Mouse (Mus musculus): Measurements from ENCODE around the gene Aplf. TPM values are rescaled to one million over a fixed set of nuclear protein-coding genes. Genes with fewer than 3 reads are reported as not detected.

Aplf gene
- polyA plus RNA-seq (2016; fragmentation: Nextera tagmentation; extraction: Ambion mirVana) = 12.3 and 13.0 TPM in 2 replicates

DNA sequence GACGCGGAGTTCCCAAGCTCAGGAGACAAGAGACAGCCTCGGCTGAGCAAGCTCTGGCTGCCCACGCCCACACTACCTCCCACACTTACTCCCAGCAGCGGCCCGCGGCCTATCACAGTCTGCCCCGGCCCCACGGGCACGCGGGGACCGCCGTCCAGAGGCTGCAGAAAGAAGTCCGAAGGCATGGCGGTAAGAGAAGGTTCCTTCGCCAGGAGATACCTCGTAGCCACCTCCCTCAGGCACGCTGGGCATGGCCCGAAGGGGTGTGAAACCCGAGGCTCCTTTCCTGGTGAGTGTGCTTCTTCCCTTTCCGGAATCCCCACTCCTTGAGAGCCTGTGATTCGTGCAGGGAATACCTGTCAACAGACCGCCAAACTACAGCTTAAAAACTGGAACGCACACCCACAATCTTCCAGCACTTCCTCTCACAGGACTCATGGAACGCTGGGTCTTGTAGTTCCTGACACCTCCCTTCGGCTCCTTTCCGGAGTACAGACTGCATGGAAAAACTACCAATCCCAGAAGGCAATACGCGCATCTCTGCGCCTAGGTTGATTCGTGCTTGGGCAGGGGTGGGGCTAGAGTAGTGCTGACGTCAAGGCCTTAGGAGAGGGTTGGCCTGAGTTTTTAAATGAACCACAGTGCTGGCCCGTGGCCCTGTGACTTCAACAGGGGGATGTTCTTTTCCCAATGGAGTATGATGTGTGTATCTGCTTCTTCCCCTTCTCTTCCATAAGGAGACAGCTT, at the start of gene Aplf:
TSS of gene Aplf (minus strand) at position 423 of the 747 bp plus-strand sequence.
- peak within 1 kb of the TSS; percentile 75 for H3K4me3 ChIP-seq
- peak within 1 kb of the TSS; percentile 93 for H3K4me2 ChIP-seq (replicated peaks)
- WGBS = under 1% methylated on average over 33 of the region's 33 CpGs
- H3K27ac ChIP-seq = no peak within 1 kb of the TSS
- H3K4me1 ChIP-seq = peaks cover 17% of the 10 kb centered on the region
- no peaks in the 10 kb centered on the region for H3K9me3 ChIP-seq
- ATAC-seq (ENCODE audit: low FRiP score, low read depth) = peak; percentile 99
- H3K36me3 ChIP-seq = no peaks in the 10 kb centered on the region
- peak within 1 kb of the TSS; percentile 68 for H3K9ac ChIP-seq
- no peaks in the 10 kb centered on the region for H3K27me3 ChIP-seq (replicated peaks)

DNA sequence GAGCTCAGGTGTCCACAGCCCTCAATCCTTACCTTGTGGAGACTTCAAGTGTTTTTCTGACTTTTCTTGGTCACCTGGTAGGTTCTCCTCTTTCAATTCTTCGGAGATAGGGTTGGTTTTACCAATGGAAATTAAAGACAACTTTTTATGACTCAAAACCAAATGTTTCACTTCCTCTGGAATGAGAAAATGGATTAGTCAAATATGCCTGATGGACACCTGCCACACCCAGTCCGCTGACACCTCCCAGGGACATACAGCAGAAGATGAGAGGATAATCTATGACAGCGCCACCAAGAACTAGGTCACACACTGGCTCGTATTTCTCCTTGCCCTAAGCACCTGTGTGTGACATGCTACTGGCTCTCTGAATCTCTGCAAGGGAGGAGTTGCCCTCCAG, 42.1 kb upstream of the Aplf start:
- no peaks in the 10 kb centered on the region for H3K36me3 ChIP-seq
- no peak overlapping the region for H3K9ac ChIP-seq
- H3K27me3 ChIP-seq (replicated peaks) = no peaks in the 10 kb centered on the region
- no peak overlapping the region for H3K27ac ChIP-seq
- H3K4me1 ChIP-seq = no peaks in the 10 kb centered on the region
- WGBS = 85% methylated on average over 4 of the region's 4 CpGs
- ATAC-seq (ENCODE audit: low FRiP score, low read depth) = no peak
- no peaks in the 10 kb centered on the region for H3K9me3 ChIP-seq
- H3K4me2 ChIP-seq (replicated peaks) = no peak overlapping the region
- H3K4me3 ChIP-seq = no peak overlapping the region

DNA sequence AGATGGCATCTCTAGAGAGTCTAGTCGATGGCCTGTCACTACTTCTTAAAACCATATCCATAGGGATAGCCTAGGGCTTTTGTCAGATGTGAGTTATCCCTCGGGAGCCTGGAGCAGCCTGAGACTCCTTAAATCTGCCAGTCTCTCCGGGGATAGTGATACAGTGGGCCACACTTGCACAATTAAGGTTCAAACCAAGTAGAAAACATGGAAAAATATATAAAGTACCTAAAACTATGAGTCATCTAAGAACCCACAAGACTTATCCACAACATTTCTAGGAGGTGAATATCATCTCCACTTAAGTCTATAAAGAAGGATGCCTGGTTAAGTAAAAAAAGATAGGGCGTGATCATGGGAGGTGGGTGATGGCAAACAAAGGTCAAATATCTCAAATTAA, 40.3 kb upstream of the Aplf start:
- no peaks in the 10 kb centered on the region for H3K36me3 ChIP-seq
- no peaks in the 10 kb centered on the region for H3K27me3 ChIP-seq (replicated peaks)
- no peaks in the 10 kb centered on the region for H3K9me3 ChIP-seq
- no peak overlapping the region for H3K4me3 ChIP-seq
- no peak overlapping the region for H3K4me2 ChIP-seq (replicated peaks)
- ATAC-seq (ENCODE audit: low FRiP score, low read depth) = no peak
- H3K4me1 ChIP-seq = no peaks in the 10 kb centered on the region
- WGBS = 87% methylated on average over 4 of the region's 4 CpGs
- H3K9ac ChIP-seq = no peak overlapping the region
- no peak overlapping the region for H3K27ac ChIP-seq

DNA sequence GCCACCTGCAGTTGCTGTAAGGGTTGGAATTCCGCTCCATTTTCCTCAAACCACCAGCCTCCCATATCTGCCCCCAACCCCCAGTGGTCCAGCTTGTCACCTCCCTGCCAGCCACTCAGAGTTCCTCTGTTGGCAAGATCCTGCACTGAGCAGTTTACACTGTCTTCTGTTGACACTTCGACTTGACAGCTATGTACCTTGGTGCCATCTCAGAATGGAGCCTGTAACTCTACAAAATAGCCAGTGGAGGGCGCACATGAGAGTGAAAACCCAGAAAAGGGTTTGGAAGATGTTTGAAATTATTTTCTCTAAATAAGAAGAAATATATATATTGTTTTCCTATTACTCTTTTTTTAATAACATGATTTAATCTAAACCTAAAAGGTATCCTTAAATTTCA, 34.3 kb upstream of the Aplf start:
- Histone ChIP-seq H3K9me3 (no peaks in the 10 kb centered on the region), H3K4me3 (no peak overlapping the region), H3K36me3 (no peaks in the 10 kb centered on the region), H3K4me1 (no peaks in the 10 kb centered on the region), H3K27ac (no peak overlapping the region), H3K27me3 (replicated peaks) (no peaks in the 10 kb centered on the region), H3K4me2 (replicated peaks) (no peak overlapping the region), H3K9ac (no peak overlapping the region)
- ATAC-seq (ENCODE audit: low FRiP score, low read depth) = no peak
- WGBS = 41% methylated on average over 3 of the region's 3 CpGs

- no peak overlapping the region for H3K27ac ChIP-seq
- H3K27me3 ChIP-seq (replicated peaks) = no peaks in the 10 kb centered on the region
- H3K4me2 ChIP-seq (replicated peaks) = no peak overlapping the region
- H3K4me1 ChIP-seq = no peaks in the 10 kb centered on the region
- H3K9ac ChIP-seq = no peak overlapping the region
- H3K4me3 ChIP-seq = no peak overlapping the region
- H3K36me3 ChIP-seq = no peaks in the 10 kb centered on the region
- ATAC-seq (ENCODE audit: low FRiP score, low read depth) = no peak
- no peaks in the 10 kb centered on the region; the same call in 1 of the 2 replicates for H3K9me3 ChIP-seq
- 94% methylated on average over 4 of the region's 4 CpGs for WGBS
These were observed 24.6 kb upstream of the Aplf start for GRCm38 (mm10) chr6:87696544-87696943.

DNA sequence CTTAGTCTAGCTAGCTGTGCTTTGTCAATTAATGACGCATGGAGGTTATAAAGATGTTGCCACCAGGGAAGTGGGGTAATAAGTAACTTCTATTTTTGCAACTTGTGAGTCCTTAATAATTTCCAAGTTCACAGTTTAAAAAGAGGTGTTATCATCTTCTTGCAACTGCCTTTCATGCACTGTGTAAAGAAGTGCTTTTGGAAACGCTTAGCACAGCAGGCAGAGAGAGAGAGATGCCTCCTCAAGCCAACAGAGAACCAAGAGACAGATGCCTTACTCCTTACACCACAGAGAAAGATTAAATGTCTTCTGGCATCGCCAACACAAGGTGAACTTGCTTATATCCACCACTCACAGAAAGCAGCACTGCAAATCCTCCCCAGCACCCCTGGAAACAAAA, 24.0 kb upstream of the Aplf start:
- no peak overlapping the region for H3K4me3 ChIP-seq
- no peak overlapping the region for H3K9ac ChIP-seq
- ATAC-seq (ENCODE audit: low FRiP score, low read depth) = no peak
- H3K4me1 ChIP-seq = no peaks in the 10 kb centered on the region
- H3K36me3 ChIP-seq = no peaks in the 10 kb centered on the region
- no peaks in the 10 kb centered on the region; the same call in 1 of the 2 replicates for H3K9me3 ChIP-seq
- H3K27me3 ChIP-seq (replicated peaks) = no peaks in the 10 kb centered on the region
- WGBS = 81% methylated on average over 3 of the region's 3 CpGs
- H3K27ac ChIP-seq = no peak overlapping the region
- H3K4me2 ChIP-seq (replicated peaks) = no peak overlapping the region

GRCm38 (mm10) chr6:87680418-87680817, 8.4 kb upstream of the Aplf start:
- H3K4me1 ChIP-seq = peaks cover 3% of the 10 kb centered on the region; the same call in 1 of the 2 replicates
- H3K9me3 ChIP-seq = 0 out of 2 replicates have a peak, but pooled peaks cover 5% of the 10 kb centered on the region
- H3K36me3 ChIP-seq = no peaks in the 10 kb centered on the region
- no peaks in the 10 kb centered on the region for H3K27me3 ChIP-seq (replicated peaks)
- no peak overlapping the region for H3K4me2 ChIP-seq (replicated peaks)
- no peak overlapping the region for H3K9ac ChIP-seq
- 0 out of 2 replicates have a peak, but pooled peaks have one; percentile 61 for ATAC-seq (ENCODE audit: low FRiP score, low read depth)
- no peak overlapping the region for H3K27ac ChIP-seq
- WGBS = 25% methylated on average over 3 of the region's 3 CpGs
- no peak overlapping the region for H3K4me3 ChIP-seq

- H3K9me3 ChIP-seq = no peaks in the 10 kb centered on the region
- peaks cover 17% of the 10 kb centered on the region for H3K4me1 ChIP-seq
- no peaks in the 10 kb centered on the region for H3K27me3 ChIP-seq (replicated peaks)
- H3K4me2 ChIP-seq (replicated peaks) = peak overlapping the region; percentile 93
- WGBS = 53% methylated on average over 4 of the region's 4 CpGs
- 0 out of 2 replicates have a peak overlapping the region, but pooled peaks have one; percentile 30 for H3K9ac ChIP-seq
- no peak overlapping the region for H3K27ac ChIP-seq
- ATAC-seq (ENCODE audit: low FRiP score, low read depth) = peak; percentile 11; the same call in 1 of the 2 replicates
- no peaks in the 10 kb centered on the region for H3K36me3 ChIP-seq
- peak overlapping the region; percentile 75; the same call in 1 of the 2 replicates for H3K4me3 ChIP-seq
These were observed 668 bp upstream of the Aplf start for GRCm38 (mm10) chr6:87672661-87673060.

GRCm38 (mm10) chr6:87671353-87671752, 640 bp downstream of the Aplf start:
- Histone ChIP-seq H3K4me3 (peak overlapping the region; percentile 75), H3K4me1 (peaks cover 17% of the 10 kb centered on the region), H3K9me3 (no peaks in the 10 kb centered on the region), H3K27ac (no peak overlapping the region), H3K36me3 (no peaks in the 10 kb centered on the region), H3K27me3 (replicated peaks) (no peaks in the 10 kb centered on the region), H3K9ac (peak overlapping the region; percentile 68), H3K4me2 (replicated peaks) (peak overlapping the region; percentile 93)
- ATAC-seq (ENCODE audit: low FRiP score, low read depth) = no peak
- 14% methylated on average over 8 of the region's 8 CpGs for WGBS

DNA sequence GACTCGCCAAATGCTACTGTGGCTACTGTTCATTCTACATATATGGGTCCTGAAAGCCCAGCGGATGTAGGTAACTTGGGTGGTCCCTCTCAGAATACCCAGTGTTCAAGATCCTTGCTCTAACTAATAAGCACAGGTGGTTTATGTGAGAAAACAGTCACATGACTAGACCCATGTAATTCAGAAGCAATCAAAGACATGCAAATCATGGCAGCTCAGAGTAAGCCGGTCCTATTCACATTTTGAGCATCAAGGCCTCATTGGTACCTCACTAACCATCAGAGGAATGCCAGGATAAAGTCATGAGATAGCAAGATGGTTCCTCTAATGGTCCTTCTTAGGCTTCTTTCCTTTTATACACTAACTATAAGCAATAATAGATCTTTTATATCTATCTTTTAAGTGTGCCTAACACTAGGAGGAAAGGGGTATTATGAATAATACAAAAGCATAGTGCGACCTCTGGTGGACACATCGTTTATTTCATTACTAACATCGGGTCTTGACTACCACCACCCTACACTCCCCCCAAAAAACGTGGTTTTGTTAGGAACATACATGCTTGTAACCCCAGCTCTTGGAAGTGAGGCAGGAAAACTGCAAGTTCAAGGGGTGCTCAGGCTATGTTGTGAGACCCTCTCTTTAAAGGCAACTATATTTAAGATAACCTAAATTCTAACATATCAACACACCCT, 2.0 kb downstream of the Aplf start:
- Histone ChIP-seq H3K9me3 (no peaks in the 10 kb centered on the region), H3K4me1 (peaks cover 17% of the 10 kb centered on the region), H3K36me3 (peaks cover 2% of the 10 kb centered on the region; the same call in 1 of the 2 replicates), H3K9ac (no peak overlapping the region), H3K4me2 (replicated peaks) (no peak overlapping the region; the same call in 1 of the 2 replicates), H3K27ac (no peak overlapping the region), H3K4me3 (no peak overlapping the region), H3K27me3 (replicated peaks) (no peaks in the 10 kb centered on the region)
- WGBS = 27% methylated on average over 7 of the region's 7 CpGs
- ATAC-seq (ENCODE audit: low FRiP score, low read depth) = no peak

DNA sequence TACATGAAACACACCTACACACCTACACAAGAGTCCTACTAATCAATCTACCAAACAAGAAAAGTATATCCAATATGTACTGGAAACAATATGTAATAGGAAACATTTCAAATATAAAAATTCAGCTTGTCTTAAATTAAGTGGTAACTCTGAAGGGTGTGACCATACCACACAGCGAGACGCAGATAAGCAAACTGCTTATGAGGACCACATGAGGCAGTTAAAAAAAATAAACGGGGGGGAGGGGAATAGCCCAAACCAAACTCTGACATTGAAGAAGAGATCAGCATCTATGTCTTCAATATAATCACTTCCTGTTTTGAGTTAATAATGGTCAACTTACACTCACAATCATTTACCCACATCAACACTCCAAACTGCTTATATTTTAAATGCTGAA, 3.3 kb downstream of the Aplf start:
- peaks cover 2% of the 10 kb centered on the region; the same call in 1 of the 2 replicates for H3K36me3 ChIP-seq
- ATAC-seq (ENCODE audit: low FRiP score, low read depth) = no peak
- H3K4me1 ChIP-seq = peaks cover 17% of the 10 kb centered on the region
- WGBS = 93% methylated on average over 3 of the region's 3 CpGs
- no peak overlapping the region for H3K4me3 ChIP-seq
- H3K27me3 ChIP-seq (replicated peaks) = no peaks in the 10 kb centered on the region
- no peaks in the 10 kb centered on the region for H3K9me3 ChIP-seq
- H3K4me2 ChIP-seq (replicated peaks) = no peak overlapping the region
- no peak overlapping the region for H3K9ac ChIP-seq
- H3K27ac ChIP-seq = no peak overlapping the region

- H3K9me3 ChIP-seq = no peaks in the 10 kb centered on the region
- H3K9ac ChIP-seq = no peak overlapping the region
- 82% methylated on average over 8 of the region's 8 CpGs for WGBS
These were observed 4.2 kb downstream of the Aplf start for GRCm38 (mm10) chr6:87667804-87668203.

More at GRCm38 (mm10) chr6:87667804-87668203, 4.2 kb downstream of the Aplf start:
- H3K27ac ChIP-seq = no peak overlapping the region
- peaks cover 16% of the 10 kb centered on the region for H3K4me1 ChIP-seq
- H3K36me3 ChIP-seq = peaks cover 2% of the 10 kb centered on the region; the same call in 1 of the 2 replicates
- no peak for ATAC-seq (ENCODE audit: low FRiP score, low read depth)
- H3K4me3 ChIP-seq = no peak overlapping the region
- no peaks in the 10 kb centered on the region for H3K27me3 ChIP-seq (replicated peaks)
- no peak overlapping the region for H3K4me2 ChIP-seq (replicated peaks)

Measured in neural tube, embryonic 12.5 days (tissue).